Mouse (Mus musculus): Measurements from ENCODE around the gene Ggta1. TPM values are rescaled to one million over a fixed set of nuclear protein-coding genes. Genes with fewer than 3 reads are reported as not detected.
"Not testable (repeated sequence)": the region's sequence is repeated elsewhere in the genome, so short reads cannot be mapped to it uniquely, and the experiment has no call there.

Gene Ggta1
- total and polyA plus RNA-seq, 2 experiments = 1.3 to 3.5 TPM

DNA sequence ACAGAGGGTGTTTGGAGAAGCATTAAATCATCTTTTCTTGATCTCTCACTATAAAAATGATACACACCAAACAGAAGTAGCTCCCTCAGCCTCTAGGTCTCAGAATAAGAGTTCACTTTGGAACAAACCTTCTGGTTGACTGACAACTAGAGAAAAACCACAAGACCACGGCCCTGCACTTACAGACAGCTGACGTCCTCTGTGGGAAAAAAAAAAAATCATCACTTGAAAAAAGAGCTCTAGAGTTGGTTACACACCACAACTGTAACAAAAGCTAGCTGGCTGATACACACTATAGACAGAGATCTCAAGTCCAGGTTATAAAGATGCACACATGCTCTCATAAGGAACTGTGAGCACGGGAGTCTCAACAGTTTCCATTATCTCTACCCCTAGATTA lies 9.3 kb downstream of the Ggta1 start:
- Histone ChIP-seq H3K79me2 (ENCODE audit: control insufficient read depth, insufficient read depth, low read length) (no peaks in the 10 kb centered on the region), H3K9ac (ENCODE audit: low read depth, low read length) (no peak overlapping the region), H3K27ac (replicated peaks; ENCODE audit: insufficient read depth, low read depth, low read length) (no peak overlapping the region), H3K4me3 (ENCODE audit: insufficient read depth, low read depth, low read length) (no peak overlapping the region), H3K27me3 (ENCODE audit: control insufficient read depth, insufficient read depth, low read length) (no peaks in the 10 kb centered on the region), H3K4me1 (ENCODE audit: control insufficient read depth, insufficient read depth, low read length) (no peaks in the 10 kb centered on the region), H3K36me3 (ENCODE audit: control insufficient read depth, insufficient read depth, low read length) (no peaks in the 10 kb centered on the region)
- 83% methylated on average over 3 of the region's 3 CpGs for WGBS
- DNase-seq (ENCODE audit: extremely low read depth, low read depth, low spot score) = no peak
- TF ChIP-seq CTCF (IDR thresholded peaks at IDR 0.05; ENCODE audit: low read depth, low read length) = no peak

DNA sequence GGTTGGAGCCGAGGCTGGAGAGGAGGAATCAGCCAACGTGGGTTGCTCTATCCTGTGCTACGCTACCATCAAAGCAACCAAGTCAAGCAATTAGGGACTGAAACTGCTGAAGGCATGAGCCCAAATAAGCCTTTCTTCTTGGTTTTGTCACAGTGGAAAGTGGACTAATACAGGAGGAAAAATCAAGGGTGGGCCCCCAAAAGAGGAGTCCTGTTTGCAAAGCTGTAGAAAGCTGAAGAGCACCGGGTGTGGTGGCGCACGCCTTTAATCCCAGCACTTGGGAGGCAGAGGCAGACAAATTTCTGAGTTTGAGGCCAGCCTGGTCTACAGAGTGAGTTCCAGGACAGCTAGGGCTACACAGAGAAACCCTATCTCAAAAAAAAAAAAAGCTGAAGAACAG lies 10.3 kb downstream of the Ggta1 start:
- H3K79me2 ChIP-seq (ENCODE audit: control insufficient read depth, insufficient read depth, low read length); H3K27me3 ChIP-seq (ENCODE audit: control insufficient read depth, insufficient read depth, low read length); H3K9ac ChIP-seq (ENCODE audit: low read depth, low read length); H3K4me1 ChIP-seq (ENCODE audit: control insufficient read depth, insufficient read depth, low read length); H3K4me3 ChIP-seq (ENCODE audit: insufficient read depth, low read depth, low read length); H3K36me3 ChIP-seq (ENCODE audit: control insufficient read depth, insufficient read depth, low read length); H3K27ac ChIP-seq (replicated peaks; ENCODE audit: insufficient read depth, low read depth, low read length); DNase-seq (ENCODE audit: extremely low read depth, low read depth, low spot score): not testable (repeated sequence)
- 93% methylated on average over 6 of the region's 6 CpGs for WGBS

DNA sequence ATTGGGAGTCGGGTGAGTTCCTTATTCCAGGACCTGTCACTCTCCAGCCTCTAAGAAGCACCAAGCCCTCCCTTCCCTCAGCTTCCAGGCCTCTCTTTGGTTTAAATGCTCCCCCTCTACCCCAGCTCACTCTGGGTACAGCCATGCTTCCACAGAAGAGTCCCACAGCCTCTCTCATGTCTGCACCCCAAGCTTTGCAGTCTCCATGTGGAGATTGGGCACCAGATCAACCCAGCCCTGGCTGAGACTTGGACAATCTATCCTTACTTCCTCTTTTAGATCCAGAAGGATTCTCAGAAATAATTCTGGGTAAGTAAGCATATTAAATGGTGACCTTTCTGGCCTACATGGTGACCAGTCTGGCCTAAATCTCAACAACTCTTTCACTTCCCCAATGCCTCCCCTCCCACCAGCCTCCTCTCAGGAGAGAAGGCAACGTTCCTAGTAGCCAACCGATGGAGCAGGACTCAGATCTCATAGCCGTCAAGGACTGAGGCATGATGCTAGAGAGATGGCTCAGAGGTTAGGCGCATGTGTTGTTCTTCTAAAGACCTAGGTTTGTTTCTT lies 11.5 kb downstream of the Ggta1 start:
- Histone ChIP-seq H3K4me3 (ENCODE audit: insufficient read depth, low read depth, low read length) (no peak overlapping the region), H3K9ac (ENCODE audit: low read depth, low read length) (no peak overlapping the region), H3K36me3 (ENCODE audit: control insufficient read depth, insufficient read depth, low read length) (no peaks in the 10 kb centered on the region), H3K4me1 (ENCODE audit: control insufficient read depth, insufficient read depth, low read length) (peaks cover 3% of the 10 kb centered on the region), H3K79me2 (ENCODE audit: control insufficient read depth, insufficient read depth, low read length) (no peaks in the 10 kb centered on the region), H3K27me3 (ENCODE audit: control insufficient read depth, insufficient read depth, low read length) (no peaks in the 10 kb centered on the region), H3K27ac (replicated peaks; ENCODE audit: insufficient read depth, low read depth, low read length) (no peak overlapping the region)
- WGBS = 74% methylated on average over 5 of the region's 5 CpGs
- no peak for TF ChIP-seq CTCF (IDR thresholded peaks at IDR 0.05; ENCODE audit: low read depth, low read length)
- no peak for TF ChIP-seq POLR2A (IDR thresholded peaks at IDR 0.05; ENCODE audit: extremely low read depth, insufficient read depth, low read length)
- no peak for DNase-seq (ENCODE audit: extremely low read depth, low read depth, low spot score)

DNA sequence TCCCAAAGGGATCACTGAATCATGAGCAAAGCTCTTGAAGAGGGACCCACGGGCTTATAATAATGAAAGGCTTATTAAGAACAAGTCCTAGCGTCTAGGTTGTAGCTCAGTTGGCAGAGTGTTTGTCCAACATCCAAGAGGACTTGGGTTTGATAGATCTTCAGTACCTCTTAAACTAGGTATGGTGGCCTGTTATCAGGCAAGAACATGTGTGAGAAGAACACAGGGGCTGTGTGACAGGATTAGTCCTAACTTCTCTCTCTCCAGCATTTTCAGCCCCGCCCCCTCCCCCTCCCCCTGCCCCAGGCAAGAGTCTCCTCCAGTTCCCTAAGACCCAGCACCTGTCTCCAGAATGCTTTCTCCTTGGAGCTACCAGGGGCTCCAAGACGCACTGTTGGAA lies 12.2 kb downstream of the Ggta1 start:
- no peaks in the 10 kb centered on the region for H3K27me3 ChIP-seq (ENCODE audit: control insufficient read depth, insufficient read depth, low read length)
- 87% methylated on average over 4 of the region's 4 CpGs for WGBS
- H3K4me3 ChIP-seq (ENCODE audit: insufficient read depth, low read depth, low read length) = no peak overlapping the region
- H3K36me3 ChIP-seq (ENCODE audit: control insufficient read depth, insufficient read depth, low read length) = no peaks in the 10 kb centered on the region
- H3K9ac ChIP-seq (ENCODE audit: low read depth, low read length) = no peak overlapping the region
- no peak for DNase-seq (ENCODE audit: extremely low read depth, low read depth, low spot score)
- H3K79me2 ChIP-seq (ENCODE audit: control insufficient read depth, insufficient read depth, low read length) = no peaks in the 10 kb centered on the region
- peaks cover 3% of the 10 kb centered on the region for H3K4me1 ChIP-seq (ENCODE audit: control insufficient read depth, insufficient read depth, low read length)
- H3K27ac ChIP-seq (replicated peaks; ENCODE audit: insufficient read depth, low read depth, low read length) = no peak overlapping the region
- no peak for TF ChIP-seq CTCF (IDR thresholded peaks at IDR 0.05; ENCODE audit: low read depth, low read length)
- TF ChIP-seq POLR2A (IDR thresholded peaks at IDR 0.05; ENCODE audit: extremely low read depth, insufficient read depth, low read length) = no peak

- no peak overlapping the region for H3K4me3 ChIP-seq (ENCODE audit: insufficient read depth, low read depth, low read length)
- H3K36me3 ChIP-seq (ENCODE audit: control insufficient read depth, insufficient read depth, low read length) = no peaks in the 10 kb centered on the region
- no peak overlapping the region for H3K27ac ChIP-seq (replicated peaks; ENCODE audit: insufficient read depth, low read depth, low read length)
- H3K9ac ChIP-seq (ENCODE audit: low read depth, low read length) = no peak overlapping the region
- no peaks in the 10 kb centered on the region for H3K79me2 ChIP-seq (ENCODE audit: control insufficient read depth, insufficient read depth, low read length)
- 75% methylated on average over 12 of the region's 12 CpGs for WGBS
- H3K4me1 ChIP-seq (ENCODE audit: control insufficient read depth, insufficient read depth, low read length) = peaks cover 6% of the 10 kb centered on the region
- H3K27me3 ChIP-seq (ENCODE audit: control insufficient read depth, insufficient read depth, low read length) = no peaks in the 10 kb centered on the region
- no peak for DNase-seq (ENCODE audit: extremely low read depth, low read depth, low spot score)
- TF ChIP-seq CTCF (IDR thresholded peaks at IDR 0.05; ENCODE audit: low read depth, low read length) (no peak), POLR2A (IDR thresholded peaks at IDR 0.05; ENCODE audit: extremely low read depth, insufficient read depth, low read length) (no peak)
These were observed 13.1 kb downstream of the Ggta1 start for GRCm38 (mm10) chr2:35449687-35450622.
